Mouse (Mus musculus): Measurements from ENCODE around the gene Preb. TPM values are rescaled to one million over a fixed set of nuclear protein-coding genes. Genes with fewer than 3 reads are reported as not detected.

Gene Preb
- polyA plus RNA-seq, 1 experiment from 2014 or later = 130 TPM

DNA sequence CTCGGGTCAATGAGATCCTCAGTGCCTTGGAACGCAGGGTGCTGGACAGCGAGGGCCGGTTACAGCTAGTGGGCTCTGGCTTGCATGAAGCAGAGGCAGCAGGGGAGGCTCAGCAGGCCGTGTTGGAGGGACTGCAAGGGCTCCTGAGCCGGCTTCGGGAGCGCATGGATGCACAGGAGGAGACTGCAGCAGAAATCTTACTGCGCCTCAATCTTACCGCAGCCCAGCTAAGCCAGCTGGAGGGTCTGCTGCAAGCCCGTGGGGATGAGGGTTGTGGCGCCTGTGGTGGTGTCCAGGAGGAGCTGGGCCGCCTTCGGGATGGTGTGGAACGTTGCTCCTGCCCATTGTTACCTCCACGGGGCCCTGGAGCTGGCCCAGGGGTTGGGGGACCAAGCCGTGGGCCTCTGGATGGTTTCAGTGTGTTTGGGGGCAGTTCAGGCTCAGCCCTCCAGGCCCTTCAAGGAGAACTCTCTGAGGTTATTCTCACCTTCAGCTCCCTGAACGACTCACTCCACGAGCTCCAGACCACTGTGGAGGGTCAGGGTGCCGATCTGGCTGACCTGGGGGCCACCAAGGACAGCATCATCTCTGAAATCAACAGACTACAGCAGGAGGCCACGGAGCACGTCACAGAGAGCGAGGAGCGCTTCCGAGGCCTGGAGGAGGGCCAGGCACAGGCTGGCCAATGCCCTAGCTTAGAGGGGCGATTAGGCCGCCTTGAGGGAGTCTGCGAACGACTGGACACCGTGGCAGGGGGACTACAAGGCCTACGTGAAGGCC, 42.1 kb downstream of the Preb start:
- 86% methylated on average over 31 of the region's 31 CpGs for WGBS
- Histone ChIP-seq H3K27me3 (replicated peaks) (no peaks in the 10 kb centered on the region), H3K9ac (no peak overlapping the region), H3K9me3 (no peaks in the 10 kb centered on the region), H3K4me3 (no peak overlapping the region), H3K4me2 (replicated peaks) (no peak overlapping the region), H3K4me1 (peaks cover 35% of the 10 kb centered on the region), H3K36me3 (peaks cover 5% of the 10 kb centered on the region; the same call in 1 of the 2 replicates), H3K27ac (no peak overlapping the region)
- no peak for ATAC-seq (ENCODE audit: low FRiP score, low read depth)

DNA sequence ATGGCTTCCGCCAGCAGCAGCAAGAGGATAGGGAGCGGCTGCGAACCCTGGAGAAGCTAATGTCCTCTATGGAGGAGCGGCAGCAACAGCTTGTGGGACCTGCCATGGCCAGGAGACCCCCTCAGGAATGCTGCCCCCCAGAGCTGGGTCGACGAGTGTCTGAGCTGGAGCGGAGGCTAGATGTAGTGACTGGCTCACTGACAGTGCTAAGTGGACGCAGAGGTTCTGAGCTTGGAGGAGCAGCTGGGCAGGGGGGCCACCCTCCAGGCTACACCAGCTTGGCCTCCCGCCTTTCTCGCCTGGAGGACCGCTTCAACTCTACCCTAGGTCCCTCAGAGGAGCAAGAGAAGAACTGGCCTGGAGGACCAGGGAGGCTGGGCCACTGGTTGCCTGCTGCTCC, 42.8 kb downstream of the Preb start:
- Histone ChIP-seq H3K4me2 (replicated peaks) (no peak overlapping the region), H3K9me3 (no peaks in the 10 kb centered on the region), H3K27ac (no peak overlapping the region), H3K27me3 (replicated peaks) (no peaks in the 10 kb centered on the region), H3K36me3 (peaks cover 5% of the 10 kb centered on the region; the same call in 1 of the 2 replicates), H3K4me1 (peaks cover 38% of the 10 kb centered on the region), H3K9ac (no peak overlapping the region), H3K4me3 (no peak overlapping the region)
- 88% methylated on average over 11 of the region's 11 CpGs for WGBS
- ATAC-seq (ENCODE audit: low FRiP score, low read depth) = no peak

DNA sequence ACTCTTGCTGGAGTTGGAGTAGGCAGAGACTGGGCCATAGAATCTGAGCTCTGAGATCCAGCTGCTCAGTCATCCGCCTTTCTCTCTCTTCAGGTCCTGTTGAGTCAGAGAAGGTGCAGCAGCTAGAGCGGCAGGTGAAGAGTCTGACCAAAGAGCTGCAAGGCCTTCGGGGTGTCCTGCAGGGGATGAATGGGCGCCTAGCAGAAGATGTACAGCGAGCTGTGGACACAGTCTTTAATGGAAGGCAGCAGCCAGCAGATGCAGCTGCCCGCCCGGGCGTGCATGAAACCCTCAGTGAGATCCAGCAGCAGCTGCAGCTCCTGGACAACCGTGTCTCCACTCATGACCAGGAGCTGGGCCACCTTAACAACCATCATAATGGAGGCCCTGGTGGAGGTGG, 43.3 kb downstream of the Preb start:
- no peak overlapping the region for H3K9ac ChIP-seq
- H3K27me3 ChIP-seq (replicated peaks) = no peaks in the 10 kb centered on the region
- no peak for ATAC-seq (ENCODE audit: low FRiP score, low read depth)
- peaks cover 37% of the 10 kb centered on the region for H3K4me1 ChIP-seq
- H3K9me3 ChIP-seq = no peaks in the 10 kb centered on the region
- no peak overlapping the region for H3K27ac ChIP-seq
- H3K4me2 ChIP-seq (replicated peaks) = no peak overlapping the region
- no peak overlapping the region for H3K4me3 ChIP-seq
- H3K36me3 ChIP-seq = peaks cover 5% of the 10 kb centered on the region; the same call in 1 of the 2 replicates
- WGBS = 94% methylated on average over 9 of the region's 9 CpGs

DNA sequence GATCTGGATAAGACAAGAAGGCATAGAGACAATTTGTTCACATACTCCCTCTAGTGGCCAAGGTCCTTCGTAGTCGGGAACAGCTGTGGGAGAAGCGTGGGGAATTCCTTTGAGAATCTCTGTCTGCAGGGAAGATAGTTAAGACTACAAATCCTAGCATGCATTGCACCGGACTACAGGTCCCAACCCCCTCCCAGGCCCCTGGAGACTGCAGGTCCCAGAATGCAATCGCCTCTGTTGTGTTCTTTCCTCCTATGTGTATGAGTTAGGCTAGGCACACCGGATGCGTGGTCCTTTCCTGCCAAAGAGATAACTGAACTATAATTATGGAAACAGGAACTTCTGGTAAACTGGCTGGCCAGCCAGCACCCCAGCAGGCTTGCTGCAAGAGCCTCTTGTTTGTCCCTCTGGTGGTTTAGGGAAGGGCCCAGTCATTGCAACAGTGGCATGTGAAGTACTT, 44.2 kb downstream of the Preb start:
- Histone ChIP-seq H3K4me2 (replicated peaks) (peak overlapping the region; percentile 53), H3K36me3 (peaks cover 5% of the 10 kb centered on the region; the same call in 1 of the 2 replicates), H3K9me3 (no peaks in the 10 kb centered on the region), H3K4me3 (no peak overlapping the region), H3K9ac (no peak overlapping the region), H3K4me1 (peaks cover 33% of the 10 kb centered on the region), H3K27me3 (replicated peaks) (no peaks in the 10 kb centered on the region), H3K27ac (no peak overlapping the region)
- WGBS = 5% methylated on average over 7 of the region's 7 CpGs
- ATAC-seq (ENCODE audit: low FRiP score, low read depth) = peak; percentile 86

DNA sequence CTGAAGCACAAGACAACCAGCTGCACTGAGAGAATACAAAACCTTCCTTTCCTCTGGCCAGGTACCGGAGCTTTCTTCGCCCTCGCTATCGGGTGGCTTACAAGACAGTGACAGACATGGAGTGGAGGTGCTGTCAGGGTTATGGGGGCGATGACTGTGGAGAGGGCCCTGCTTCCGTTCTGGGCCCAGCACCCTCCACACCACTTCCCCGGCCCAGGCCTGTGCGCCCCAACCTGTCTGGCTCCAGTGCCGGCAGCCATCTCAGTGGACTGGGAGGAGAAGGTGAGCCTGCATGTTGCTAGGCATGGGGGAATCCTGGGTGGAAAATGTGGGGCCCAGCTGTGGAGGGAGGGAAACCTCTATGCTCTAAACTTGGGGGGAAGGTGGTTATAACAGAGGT, 44.7 kb downstream of the Preb start:
- Histone ChIP-seq H3K36me3 (peaks cover 5% of the 10 kb centered on the region; the same call in 1 of the 2 replicates), H3K27ac (0 out of 2 replicates have a peak overlapping the region, but pooled peaks have one; percentile 37), H3K4me1 (peaks cover 33% of the 10 kb centered on the region), H3K9ac (no peak overlapping the region), H3K27me3 (replicated peaks) (no peaks in the 10 kb centered on the region), H3K4me2 (replicated peaks) (peak overlapping the region; percentile 53), H3K4me3 (peak overlapping the region; percentile 24; the same call in 1 of the 2 replicates), H3K9me3 (no peaks in the 10 kb centered on the region)
- ATAC-seq (ENCODE audit: low FRiP score, low read depth) = peak; percentile 48
- 74% methylated on average over 9 of the region's 9 CpGs for WGBS

DNA sequence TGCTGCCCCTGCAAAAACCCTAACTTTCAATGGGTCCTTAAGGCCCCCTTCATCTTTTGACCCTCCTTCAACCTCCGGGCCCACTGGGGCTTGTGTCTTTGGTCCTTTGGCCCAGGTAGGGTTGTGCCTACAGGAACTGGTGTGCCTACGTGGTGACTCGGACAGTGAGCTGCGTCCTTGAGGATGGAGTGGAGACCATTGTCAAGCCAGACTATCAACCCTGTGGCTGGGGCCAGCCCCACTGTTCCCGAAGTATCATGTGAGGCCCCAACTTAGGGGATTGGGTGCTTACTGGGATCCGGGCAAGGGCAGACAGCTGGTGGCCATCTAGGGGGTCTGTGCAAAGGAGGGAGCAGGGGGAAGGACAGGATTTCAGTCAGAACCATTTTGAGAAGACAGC, 45.3 kb downstream of the Preb start:
- Histone ChIP-seq H3K4me1 (peaks cover 33% of the 10 kb centered on the region), H3K4me2 (replicated peaks) (peak overlapping the region; percentile 53)

DNA sequence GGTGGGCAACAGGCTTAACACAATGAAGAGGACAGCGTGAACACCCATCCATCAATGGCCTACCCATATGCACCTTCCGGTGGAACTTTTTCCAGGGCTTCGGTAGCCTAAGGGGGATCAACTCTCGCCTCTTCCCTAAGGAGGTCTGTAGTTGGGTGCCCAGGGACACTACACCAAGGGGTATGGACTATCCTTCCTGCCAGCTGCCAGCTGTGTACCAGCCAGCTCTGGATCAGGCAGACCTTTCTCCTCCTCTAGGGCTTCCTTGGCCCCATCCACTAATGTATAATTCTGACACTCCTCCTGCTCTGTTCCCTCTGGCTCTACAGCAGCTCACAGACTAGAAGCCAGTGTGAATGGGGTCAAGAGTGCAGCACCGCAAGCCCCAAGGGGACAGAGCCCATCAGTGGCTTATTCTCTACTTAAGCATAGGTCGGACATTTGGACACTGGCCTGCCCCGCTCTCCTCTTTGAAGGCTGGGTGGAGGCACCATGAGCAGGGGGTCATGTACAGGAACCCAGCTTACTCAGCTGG, 46.0 kb downstream of the Preb start:
- Histone ChIP-seq H3K4me3 (peak overlapping the region; percentile 24), H3K27me3 (replicated peaks) (no peaks in the 10 kb centered on the region), H3K9ac (peak overlapping the region; percentile 48), H3K27ac (peak overlapping the region; percentile 62), H3K4me1 (peaks cover 33% of the 10 kb centered on the region), H3K9me3 (no peaks in the 10 kb centered on the region), H3K36me3 (peaks cover 5% of the 10 kb centered on the region; the same call in 1 of the 2 replicates), H3K4me2 (replicated peaks) (peak overlapping the region; percentile 53)
- ATAC-seq (ENCODE audit: low FRiP score, low read depth) = no peak
- 69% methylated on average over 7 of the region's 7 CpGs for WGBS

More for the DNA sequence above, 45.3 kb downstream of the Preb start:
- 83% methylated on average over 6 of the region's 6 CpGs for WGBS
- H3K27me3 ChIP-seq (replicated peaks) = no peaks in the 10 kb centered on the region
- no peak overlapping the region for H3K27ac ChIP-seq
- H3K9ac ChIP-seq = no peak overlapping the region; the same call in 1 of the 2 replicates
- H3K36me3 ChIP-seq = peaks cover 5% of the 10 kb centered on the region; the same call in 1 of the 2 replicates
- no peaks in the 10 kb centered on the region for H3K9me3 ChIP-seq
- no peak for ATAC-seq (ENCODE audit: low FRiP score, low read depth)
- H3K4me3 ChIP-seq = peak overlapping the region; percentile 24; the same call in 1 of the 2 replicates

DNA sequence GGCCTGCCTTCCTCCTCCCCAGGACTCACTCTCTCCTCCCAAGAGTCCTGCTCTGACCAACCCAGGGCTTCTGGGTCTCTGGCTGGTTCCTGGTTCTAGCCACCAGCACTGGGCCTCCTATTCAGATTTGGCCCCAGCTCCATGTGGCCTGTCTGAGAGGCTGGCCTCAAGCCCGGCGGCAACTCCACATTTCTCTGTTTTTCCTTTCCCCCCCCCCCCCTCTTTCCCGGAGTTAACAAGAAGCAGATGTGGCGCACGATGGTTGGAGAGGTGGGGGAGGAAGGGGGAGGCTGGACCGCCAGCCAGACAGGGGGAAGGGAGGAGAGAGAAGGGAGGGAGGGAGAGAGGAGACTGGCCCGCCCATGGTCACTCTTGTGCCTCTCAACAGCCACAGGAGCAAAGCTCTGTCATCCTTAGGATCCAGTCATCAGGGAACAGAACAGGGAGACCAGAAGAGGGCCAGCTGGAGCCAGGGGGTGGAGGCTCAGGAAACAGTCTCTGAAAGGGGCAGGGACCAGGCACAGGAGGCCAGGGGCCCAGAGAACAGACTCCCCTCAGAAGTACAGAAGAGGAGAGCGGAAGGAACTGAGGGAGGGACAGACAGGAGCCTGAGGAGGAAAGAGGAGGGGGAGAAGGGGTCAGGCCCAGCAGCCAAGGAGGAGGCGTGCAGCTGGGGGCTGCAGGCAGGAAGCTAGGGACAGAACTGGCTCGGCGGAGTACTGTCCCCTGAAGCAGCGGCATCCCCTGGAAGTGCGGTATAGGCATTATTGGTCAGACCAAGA, 46.9 kb downstream of the Preb start, which contains the start of gene Emilin1:
Gene Emilin1 (plus strand): TSS at position 343 of the 782 bp plus-strand sequence.
- H3K27me3 ChIP-seq (replicated peaks) = no peaks in the 10 kb centered on the region
- H3K27ac ChIP-seq = peak within 1 kb of the TSS; percentile 62
- H3K9me3 ChIP-seq = no peaks in the 10 kb centered on the region
- peak within 1 kb of the TSS; percentile 24 for H3K4me3 ChIP-seq
- ATAC-seq (ENCODE audit: low FRiP score, low read depth) = no peak
- H3K4me2 ChIP-seq (replicated peaks) = peak within 1 kb of the TSS; percentile 53
- H3K4me1 ChIP-seq = peaks cover 37% of the 10 kb centered on the region
- WGBS = 27% methylated on average over 13 of the region's 13 CpGs
- H3K9ac ChIP-seq = peak within 1 kb of the TSS; percentile 48
- H3K36me3 ChIP-seq = peaks cover 3% of the 10 kb centered on the region; the same call in 1 of the 2 replicates

DNA sequence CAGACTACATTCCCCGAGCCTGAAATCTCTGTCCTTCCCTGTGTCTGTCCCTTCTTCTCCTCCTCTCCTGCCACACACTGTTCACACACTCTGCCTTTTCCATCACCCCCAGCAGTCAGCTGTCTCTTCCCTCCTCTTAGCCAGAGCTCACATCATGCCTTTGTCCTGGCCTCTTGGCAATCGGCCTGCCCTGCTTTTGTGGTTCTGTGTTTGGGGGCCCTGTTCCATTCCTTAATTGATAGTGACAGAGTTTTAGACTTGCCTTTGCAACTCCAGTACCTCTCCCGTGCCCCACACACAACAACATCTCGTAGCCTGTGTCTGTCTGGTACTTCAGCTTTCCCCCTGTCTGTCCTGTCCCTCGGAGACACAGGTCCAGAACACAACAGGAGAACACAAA, 48.0 kb downstream of the Preb start:
- 69% methylated on average over 5 of the region's 5 CpGs for WGBS
- Histone ChIP-seq H3K4me1 (peaks cover 40% of the 10 kb centered on the region), H3K9ac (no peak overlapping the region), H3K27ac (0 out of 2 replicates have a peak overlapping the region, but pooled peaks have one; percentile 62), H3K9me3 (no peaks in the 10 kb centered on the region), H3K36me3 (no peaks in the 10 kb centered on the region), H3K4me3 (no peak overlapping the region), H3K27me3 (replicated peaks) (no peaks in the 10 kb centered on the region), H3K4me2 (replicated peaks) (0 out of 2 replicates have a peak overlapping the region, but pooled peaks have one; percentile 7)
- no peak for ATAC-seq (ENCODE audit: low FRiP score, low read depth)

DNA sequence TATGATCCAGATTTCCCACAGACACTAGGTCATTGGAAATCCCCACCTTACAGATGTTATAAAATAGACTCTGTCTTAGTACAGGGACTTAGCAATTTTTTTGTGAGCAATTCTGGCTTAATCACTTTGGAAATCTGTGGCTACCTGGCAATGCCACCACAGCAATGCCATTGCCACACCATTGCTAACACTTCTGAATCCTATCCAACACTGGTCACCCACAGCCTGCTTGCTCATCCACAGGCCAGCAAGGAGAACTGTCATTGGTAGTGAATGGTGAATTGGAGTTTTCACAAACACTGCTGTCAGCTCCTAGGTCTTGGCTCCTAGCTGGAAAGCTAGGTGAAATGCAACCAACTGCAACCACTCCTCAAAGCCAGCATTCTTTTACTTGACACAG, 49.7 kb downstream of the Preb start:
- Histone ChIP-seq H3K27ac (no peak overlapping the region), H3K4me2 (replicated peaks) (no peak overlapping the region), H3K9me3 (no peaks in the 10 kb centered on the region), H3K36me3 (peaks cover 6% of the 10 kb centered on the region; the same call in 1 of the 2 replicates), H3K9ac (no peak overlapping the region), H3K4me3 (no peak overlapping the region), H3K4me1 (peaks cover 51% of the 10 kb centered on the region), H3K27me3 (replicated peaks) (no peaks in the 10 kb centered on the region)
- no peak for ATAC-seq (ENCODE audit: low FRiP score, low read depth)

DNA sequence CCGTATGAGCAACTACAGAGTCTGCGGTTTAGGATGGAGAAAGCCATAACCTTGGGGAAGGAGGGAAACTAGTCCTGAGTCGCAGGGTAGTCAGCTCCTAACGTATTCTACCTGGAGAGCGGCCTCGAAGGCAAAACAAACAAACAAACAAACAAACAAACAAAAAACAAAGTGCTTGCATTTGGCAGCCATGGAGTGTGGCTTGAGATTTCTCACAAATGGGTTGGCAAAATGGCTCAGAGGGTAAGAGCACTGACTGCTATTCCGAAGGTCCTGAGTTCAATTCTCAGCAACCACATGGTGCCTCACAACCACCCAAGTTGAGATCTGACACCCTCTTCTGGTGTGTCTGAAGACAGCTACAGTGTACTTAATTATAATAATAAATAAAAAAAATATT, 50.3 kb downstream of the Preb start:
- no peaks in the 10 kb centered on the region for H3K9me3 ChIP-seq
- H3K9ac ChIP-seq = no peak overlapping the region
- 89% methylated on average over 7 of the region's 7 CpGs for WGBS
- H3K4me3 ChIP-seq = no peak overlapping the region
- ATAC-seq (ENCODE audit: low FRiP score, low read depth) = no peak
- H3K4me2 ChIP-seq (replicated peaks) = no peak overlapping the region
- peaks cover 12% of the 10 kb centered on the region for H3K36me3 ChIP-seq
- H3K27ac ChIP-seq = no peak overlapping the region
- H3K4me1 ChIP-seq = peaks cover 52% of the 10 kb centered on the region
- no peaks in the 10 kb centered on the region for H3K27me3 ChIP-seq (replicated peaks)

DNA sequence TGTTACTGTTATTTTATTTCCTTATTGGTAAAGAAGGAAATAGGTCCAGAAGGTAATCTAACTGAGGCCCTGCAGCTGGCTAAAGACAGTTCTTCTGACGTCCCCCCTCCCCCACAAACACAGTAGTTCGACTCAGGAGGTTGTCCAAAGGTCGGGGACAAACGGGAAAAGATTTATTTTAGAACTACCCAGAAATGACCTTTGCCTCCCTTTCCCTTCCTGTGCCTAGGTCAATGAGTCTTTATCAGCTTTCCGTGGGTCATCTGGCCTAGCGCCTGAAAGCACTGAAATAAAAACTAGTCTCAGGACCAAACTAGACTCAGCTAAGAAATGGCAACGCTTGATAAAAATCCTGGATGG, 50.9 kb downstream of the Preb start:
- H3K9ac ChIP-seq = no peak overlapping the region

More for the DNA sequence above, 50.9 kb downstream of the Preb start:
- Histone ChIP-seq H3K4me2 (replicated peaks) (no peak overlapping the region), H3K4me1 (peaks cover 50% of the 10 kb centered on the region), H3K4me3 (no peak overlapping the region), H3K27me3 (replicated peaks) (no peaks in the 10 kb centered on the region), H3K9me3 (no peaks in the 10 kb centered on the region), H3K36me3 (peaks cover 18% of the 10 kb centered on the region), H3K27ac (no peak overlapping the region)
- ATAC-seq (ENCODE audit: low FRiP score, low read depth) = no peak
- 47% methylated on average over 7 of the region's 7 CpGs for WGBS

All from neural tube, embryonic 12.5 days (tissue).